Mouse (Mus musculus): ENCODE data around the gene Disc1.

Gene Disc1

GRCm38 (mm10) chr8:125187044-125187443 is 133.0 kb downstream of the Disc1 start:
- DNase-seq, result no peak

- no peak for DNase-seq
Observed at GRCm38 (mm10) chr8:125193701-125194100, 139.7 kb downstream of the Disc1 start.

- DNase-seq, result no peak
Observed at GRCm38 (mm10) chr8:125195121-125195520, 141.1 kb downstream of the Disc1 start.

DNA sequence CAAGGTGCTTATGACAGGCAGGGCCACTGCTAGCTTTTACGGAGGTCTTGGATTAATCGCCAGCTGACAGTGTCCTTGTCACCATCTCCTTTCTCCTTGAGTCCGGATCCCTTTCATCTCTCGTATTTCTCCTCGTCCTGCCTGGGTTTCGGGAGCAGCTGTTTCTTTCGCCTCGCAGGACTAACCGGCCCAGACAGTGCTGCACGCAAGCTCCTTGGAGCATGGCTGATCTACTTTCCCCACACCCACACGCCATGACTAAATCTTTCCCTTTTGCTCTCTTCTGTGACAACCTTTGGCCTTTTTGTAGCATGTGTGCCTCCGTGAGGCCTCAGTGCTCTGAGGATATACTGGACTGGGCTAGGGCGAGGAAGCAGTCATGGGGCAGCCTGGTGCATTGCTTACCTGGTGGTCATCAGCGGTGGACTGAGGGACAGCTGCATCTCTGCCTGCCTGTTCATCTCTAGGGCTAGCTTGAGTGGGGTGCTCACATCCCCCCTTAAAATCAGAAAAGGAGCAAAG is 142.6 kb downstream of the Disc1 start:
- no peak for DNase-seq

GRCm38 (mm10) chr8:125197341-125198002 is 143.5 kb downstream of the Disc1 start:
- no peak for DNase-seq

DNA sequence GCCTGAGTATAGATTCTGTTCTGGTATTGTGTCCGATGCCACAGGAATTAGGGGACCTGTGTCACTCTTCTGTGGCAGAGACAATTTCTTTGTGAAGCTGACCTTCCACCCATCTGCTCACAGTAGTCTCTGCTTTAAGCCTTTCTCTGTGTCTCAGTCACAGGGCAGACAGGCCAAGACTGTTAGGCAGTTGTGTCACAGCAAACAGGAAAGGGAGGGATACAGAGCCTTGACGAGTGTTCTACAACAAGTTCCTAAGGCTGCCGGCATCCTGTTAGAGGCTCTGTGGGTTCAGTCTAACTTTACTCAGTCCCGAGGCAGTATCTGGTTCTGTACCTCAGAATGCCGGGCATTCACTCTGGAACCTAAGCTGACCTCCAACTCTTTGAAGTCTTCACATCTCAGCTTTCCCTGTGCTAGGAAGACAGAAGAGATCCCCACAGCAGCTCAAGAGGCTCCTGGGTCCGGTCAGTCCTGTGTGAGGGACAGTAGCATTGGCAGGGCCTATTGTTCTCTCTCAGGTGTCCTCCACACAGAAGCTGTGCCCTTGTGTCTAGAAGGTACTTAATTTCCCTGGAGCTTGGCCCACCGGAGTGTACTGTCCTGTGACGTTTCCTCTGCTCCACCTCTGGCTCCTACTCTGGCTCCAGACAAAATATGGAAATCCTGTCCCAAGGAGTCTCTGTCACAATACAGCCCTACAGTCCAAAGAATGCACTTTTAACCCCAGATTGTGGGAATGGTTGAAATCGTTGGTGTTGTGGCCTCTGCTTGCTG is 144.6 kb downstream of the Disc1 start:
- DNase-seq, result no peak

GRCm38 (mm10) chr8:125199197-125199939 is 145.4 kb downstream of the Disc1 start:
- no peak for DNase-seq

GRCm38 (mm10) chr8:125200273-125200863 is 146.4 kb downstream of the Disc1 start:
- no peak for DNase-seq

GRCm38 (mm10) chr8:125201650-125202049 is 147.7 kb downstream of the Disc1 start:
- DNase-seq, result no peak

GRCm38 (mm10) chr8:125203016-125203415 is 149.0 kb downstream of the Disc1 start:
- no peak for DNase-seq

DNA sequence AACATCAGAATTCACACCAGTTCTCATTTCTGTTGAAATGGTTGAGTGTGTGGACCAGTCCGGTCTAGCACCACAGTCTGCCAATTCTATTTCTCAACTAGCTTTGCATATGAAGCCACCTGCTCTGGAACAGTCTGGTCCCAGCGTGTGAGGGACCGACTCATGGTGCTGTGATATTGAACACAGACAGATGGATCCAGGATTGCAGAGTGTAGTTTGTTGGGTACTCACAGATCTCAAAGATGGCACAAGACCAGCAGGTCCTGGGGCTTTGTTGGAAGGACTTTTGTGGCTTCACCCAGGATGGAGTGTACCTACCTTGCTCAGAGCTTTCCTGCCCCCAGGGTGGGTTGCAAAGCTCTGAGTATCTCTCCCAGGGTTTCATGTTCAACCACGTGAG is 151.6 kb downstream of the Disc1 start:
- peak; percentile 23 to 36 for DNase-seq

DNA sequence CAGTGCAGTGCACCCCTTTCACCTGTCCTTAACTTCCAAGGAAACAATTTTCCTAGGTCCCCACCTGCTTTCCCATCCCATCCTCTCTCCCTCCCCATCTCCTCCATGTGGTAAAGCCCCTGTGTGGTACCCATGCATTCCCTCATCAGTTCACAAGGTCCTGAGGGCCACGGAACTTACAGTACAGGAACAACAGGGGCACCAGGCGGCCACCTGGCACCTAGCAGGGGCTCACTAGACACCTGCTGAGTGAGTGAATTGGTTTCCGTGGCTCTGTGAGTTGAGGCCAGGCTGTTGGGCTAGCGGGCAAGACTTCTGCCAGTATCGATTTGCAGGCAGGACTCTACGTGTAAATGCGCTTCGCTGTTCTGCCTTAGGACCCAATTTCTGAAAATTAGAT is 152.4 kb downstream of the Disc1 start:
- peak; percentile 14 to 35 for DNase-seq

DNA sequence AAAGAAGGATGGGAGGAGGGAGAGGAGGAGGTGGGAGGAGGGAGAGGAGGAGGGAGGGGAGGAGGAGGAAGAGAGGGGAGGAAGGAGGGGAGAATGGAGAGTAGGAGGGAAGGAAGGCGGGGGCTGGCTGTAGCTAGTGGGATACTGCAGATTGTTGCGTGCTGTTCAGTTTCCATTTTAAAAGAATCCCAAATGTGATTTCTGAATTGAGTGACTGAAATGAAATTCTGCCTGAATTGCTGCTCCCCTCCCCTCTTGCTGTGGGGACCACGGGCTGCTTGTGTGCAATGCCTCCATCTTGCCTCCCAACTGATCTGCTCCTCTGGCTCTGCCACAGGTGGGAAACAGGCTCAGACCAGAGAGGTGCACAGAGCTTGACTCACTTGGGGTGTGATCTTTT is 153.0 kb downstream of the Disc1 start:
- no peak for DNase-seq

DNA sequence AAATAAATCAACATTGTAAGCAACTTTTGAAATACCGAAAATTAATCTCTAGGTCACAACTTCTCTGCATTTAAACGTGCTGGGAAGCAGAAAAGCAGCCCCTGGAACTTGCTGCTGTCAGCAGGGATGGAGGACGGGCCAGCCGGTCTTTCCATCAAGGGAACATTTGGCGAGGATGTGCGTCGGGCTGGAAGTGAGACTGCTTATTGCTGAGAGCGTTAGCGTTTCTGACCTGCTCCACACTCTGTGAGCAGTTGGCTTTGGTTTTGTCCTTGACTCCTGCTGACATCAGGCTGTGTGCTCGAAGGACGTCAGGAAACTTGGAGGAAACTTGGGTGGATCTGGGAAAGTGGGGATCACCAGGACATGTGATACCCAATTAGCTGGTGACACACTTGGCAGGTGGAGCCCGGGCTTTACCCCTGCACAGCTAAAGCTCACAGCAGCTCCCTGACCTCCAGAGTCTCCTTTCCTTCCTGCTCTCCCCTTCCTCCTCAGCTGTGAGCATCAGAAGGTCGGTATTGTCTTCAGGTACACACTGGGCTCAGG is 158.7 kb downstream of the Disc1 start:
- DNase-seq, result no peak

- no peak for DNase-seq
Observed at GRCm38 (mm10) chr8:125217902-125218581, 164.0 kb downstream of the Disc1 start.

GRCm38 (mm10) chr8:125218669-125219068 is 164.7 kb downstream of the Disc1 start:
- no peak for DNase-seq

GRCm38 (mm10) chr8:125220608-125221007 is 166.6 kb downstream of the Disc1 start:
- no peak for DNase-seq

DNA sequence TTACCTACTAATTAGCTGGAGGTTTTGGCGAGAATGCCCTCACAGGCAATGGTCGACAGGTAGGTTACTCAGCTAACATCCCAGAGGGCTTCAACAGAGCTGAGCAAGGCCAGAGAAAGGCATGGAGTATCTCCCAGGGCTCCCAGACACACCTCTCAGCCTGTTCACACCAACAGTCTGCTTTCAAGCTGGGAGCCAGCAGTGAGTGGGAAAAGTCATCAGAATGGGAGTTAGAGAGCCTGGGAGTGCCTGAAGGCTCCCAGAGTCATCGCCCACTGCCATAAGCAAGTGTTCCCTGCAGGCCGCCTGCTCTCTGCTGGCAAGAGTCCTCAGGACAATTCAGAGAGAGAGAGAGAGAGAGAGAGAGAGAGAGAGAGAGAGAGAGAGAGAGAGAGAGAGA is 167.1 kb downstream of the Disc1 start:
- no peak for DNase-seq

DNA sequence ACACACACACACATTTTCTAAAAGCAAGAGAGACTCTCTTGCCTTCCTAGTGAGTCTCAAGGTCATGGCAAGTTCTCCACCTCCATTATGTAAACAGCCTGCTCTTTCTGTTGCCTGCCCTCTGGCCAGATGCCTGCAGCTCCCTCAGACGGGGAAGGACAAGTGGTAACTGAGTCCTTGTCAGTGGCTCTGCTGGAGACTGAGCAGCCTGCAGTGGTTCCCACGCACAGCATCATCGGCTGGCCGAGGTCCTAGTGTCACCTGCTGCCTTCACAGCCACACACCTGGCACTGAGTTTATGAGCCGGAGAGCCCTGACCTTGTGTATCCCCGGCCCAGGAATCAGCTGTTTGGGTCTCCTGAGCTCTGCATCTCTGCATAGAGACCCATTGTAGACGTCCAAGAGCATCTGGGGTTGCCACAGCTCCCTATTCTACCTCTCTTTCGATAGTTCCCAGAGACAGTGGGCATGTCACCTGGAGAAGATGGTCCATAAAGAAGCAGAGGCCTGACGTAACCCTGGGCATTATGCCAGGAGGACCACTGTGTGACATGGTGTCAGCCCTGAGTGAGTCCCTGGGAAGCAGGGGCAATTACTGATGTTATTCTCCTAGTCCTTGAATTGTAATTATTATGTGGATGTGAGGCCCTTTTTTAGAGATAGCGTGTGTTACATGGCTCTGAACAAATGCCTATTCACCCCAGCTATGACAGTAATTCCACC is 169.2 kb downstream of the Disc1 start:
- no peak for DNase-seq

DNA sequence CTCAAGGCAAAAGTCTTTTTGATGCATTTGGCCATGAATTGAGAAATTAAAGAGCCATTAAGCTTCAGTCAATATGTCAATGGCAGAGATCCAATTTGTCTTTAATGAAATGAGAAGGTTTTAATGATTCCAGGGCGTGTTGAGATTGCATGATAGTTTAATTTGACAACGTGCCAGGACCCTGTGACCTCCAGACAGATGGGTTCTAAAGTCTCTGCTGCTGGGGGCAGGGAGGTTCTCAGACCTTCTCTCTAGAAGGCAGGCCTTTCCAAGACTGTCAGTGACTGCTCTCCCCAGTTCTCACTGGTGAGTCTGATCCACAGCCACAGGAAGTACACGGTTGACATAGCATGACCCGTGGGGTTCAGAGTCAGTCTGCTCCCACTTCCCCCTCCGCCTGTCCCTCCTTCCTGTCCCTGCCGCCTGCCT is 170.3 kb downstream of the Disc1 start:
- DNase-seq, result no peak

DNA sequence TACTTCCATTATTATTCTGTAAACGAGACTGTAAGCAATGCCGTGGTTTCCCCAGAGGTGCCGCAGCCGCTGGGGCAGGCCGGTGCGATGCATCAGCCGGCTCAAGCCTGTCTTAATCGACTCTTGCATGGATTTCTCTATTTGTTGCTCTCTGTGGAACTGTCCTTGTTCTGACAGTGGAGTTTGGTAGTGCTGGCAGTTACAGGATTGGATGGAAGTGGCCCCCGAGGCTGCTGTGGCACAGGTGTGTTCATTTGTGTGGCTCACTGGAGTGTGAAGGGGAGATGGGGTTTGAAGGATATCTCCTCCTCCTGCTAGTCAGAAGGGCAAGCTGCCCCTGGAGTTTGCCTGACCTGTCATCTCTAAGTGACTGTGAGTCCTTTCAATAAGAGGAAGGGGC is 171.3 kb downstream of the Disc1 start:
- DNase-seq, result no peak
